Mouse (Mus musculus): ENCODE results near the gene Got1.
"Not testable (repeated sequence)": the region's sequence is repeated elsewhere in the genome, so short reads cannot be mapped to it uniquely, and the experiment has no call there.

Got1 gene

DNA sequence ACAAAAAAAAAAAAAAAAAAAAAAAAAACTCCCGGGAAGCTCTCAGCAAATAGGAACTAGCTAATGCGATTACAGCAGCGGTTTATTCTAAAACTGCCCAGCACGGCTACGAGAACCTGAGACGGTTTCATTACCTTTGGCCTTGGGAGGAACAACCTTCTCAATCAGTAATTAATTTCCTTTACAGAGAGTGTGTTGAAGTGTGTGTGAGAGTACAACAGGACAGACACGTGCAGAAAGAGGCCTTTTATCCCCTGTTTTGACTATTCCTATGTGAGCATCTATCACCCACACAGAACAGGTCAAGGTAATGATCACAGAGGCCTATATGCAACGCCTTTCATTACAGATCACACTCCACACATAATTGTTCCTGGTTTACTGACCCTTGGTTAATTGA is 3.0 kb downstream of the Got1 start:
- no peak for DNase-seq (ENCODE audit: low spot score in 2 of 2)

DNA sequence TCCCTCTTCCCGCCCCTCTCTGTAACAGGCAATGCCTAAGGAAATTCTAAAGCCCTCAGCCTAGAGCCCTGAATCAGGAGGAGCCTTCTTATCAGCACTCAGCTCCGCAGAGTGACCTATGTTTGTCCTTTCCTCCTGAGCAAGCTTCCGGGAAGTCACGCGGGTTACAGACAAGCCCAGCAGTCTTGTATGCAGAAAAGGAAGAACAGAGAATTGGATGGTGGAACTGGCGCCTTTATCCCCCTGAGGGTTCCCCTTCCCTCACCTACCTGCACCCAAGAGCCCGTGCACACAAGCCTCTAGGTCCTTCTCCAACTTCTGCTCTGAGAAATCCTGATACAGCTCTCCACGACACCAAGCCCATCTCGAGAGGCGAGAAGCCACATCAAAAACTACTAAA is 4.0 kb downstream of the Got1 start:
- no peak for DNase-seq (ENCODE audit: low spot score in 2 of 2)

DNA sequence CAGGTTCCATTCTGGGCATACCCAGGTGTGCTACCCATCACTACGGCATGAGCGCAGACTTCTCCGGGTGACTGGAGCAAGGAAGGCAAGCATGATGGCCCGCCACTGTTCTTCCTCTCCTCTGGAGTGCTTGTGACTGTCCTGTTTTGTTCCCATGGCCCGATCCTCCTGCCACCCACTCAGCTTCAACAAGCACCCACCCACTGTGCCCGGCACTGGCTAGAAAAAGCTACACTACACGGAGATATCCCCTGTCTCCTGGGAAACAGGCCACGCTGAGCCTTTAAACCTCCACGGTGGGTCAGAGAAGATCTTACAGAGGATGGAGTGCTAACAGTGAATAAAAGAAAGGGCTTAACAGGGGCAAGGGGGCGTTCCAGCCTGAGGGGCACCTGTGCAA is 5.2 kb downstream of the Got1 start:
- DNase-seq (ENCODE audit: low spot score in 2 of 2), result no peak

DNA sequence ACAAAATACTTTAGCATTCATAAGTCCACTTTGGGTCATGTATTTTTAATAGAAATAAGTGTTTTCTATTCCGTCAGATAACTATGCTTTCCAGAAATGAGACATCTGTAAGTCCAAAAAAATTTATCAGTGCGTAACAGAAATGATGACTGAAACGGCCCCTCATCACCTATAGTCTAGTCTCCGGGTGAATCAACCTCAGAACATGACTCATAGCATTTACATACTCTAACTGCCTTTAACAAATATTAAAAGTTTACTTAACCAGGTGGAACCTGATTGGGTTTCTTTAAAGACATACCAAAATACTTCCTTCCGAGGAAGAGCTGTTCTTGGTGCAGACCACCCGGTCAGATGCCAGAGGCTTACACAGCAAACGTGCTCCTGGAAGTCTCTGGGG is 6.1 kb downstream of the Got1 start:
- DNase-seq (ENCODE audit: low spot score in 2 of 2), result no peak

DNA sequence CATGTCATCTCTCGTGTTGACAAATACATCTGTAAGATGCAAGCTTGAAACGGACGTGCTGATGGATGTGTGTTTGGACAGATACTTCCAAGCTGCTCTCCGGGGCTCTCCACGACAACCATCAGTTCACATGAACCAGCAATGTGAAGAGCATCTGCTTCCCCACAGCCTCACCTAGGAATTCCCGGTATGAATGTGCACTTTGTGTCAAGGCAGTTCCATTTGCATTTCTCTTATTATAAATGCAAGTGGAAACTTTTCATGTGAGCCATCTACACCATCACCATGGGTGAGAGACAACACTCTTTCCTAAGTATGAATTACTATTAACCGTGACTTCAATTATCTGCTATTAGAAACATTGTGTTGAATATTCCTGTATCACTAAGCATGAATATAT is 6.6 kb downstream of the Got1 start:
- no peak for DNase-seq (ENCODE audit: low spot score in 2 of 2)

DNA sequence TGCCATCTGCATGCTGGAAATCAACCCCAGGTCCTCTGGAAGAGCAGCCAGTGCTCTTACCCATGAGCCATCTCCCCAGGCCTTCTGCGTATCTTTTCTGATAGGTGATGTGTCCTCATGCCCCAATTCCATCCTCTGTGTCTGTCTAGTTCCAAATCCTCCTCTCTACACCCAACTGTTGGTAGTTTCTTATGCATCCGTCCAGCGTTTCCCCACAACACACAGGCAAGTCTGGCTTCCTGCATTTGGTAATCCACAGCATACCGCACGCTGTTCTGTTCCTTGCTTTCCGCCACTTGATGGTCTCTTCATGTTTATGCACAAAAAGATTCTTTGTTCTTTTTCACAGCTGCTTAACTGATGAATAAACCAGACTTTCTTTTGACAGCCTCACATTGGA is 7.1 kb downstream of the Got1 start:
- no peak for DNase-seq (ENCODE audit: low spot score in 2 of 2)

DNA sequence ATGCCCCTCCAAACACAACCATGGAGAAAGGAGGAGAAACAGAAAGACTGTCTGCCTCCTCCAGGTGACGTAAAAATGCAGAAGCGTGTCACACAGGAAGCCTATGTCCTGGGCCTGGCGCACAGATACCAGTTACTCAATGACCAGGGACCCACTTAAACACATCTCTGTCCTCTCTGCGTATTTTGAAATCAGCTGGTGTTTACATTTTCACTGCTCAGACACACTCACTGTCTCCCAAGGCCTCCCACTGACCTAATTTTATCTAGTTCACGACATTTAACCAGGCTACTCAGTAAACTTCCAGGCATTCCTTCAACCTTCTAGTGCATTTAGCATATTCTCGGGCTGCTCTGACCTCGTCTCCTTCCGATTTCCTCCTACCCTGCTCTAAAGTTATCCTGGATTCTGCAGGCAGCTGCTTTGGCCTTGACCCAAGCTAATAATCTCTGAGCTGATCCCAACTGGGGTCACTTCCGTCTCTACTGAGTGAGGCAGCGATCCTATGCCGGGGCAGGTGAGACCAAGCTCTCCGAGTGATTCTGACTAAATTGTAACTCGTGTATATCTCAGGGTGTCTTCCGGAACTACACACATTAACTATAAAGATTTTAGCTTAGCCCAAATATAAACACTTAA is 7.9 kb downstream of the Got1 start:
- no peak for DNase-seq (ENCODE audit: low spot score in 2 of 2)

DNA sequence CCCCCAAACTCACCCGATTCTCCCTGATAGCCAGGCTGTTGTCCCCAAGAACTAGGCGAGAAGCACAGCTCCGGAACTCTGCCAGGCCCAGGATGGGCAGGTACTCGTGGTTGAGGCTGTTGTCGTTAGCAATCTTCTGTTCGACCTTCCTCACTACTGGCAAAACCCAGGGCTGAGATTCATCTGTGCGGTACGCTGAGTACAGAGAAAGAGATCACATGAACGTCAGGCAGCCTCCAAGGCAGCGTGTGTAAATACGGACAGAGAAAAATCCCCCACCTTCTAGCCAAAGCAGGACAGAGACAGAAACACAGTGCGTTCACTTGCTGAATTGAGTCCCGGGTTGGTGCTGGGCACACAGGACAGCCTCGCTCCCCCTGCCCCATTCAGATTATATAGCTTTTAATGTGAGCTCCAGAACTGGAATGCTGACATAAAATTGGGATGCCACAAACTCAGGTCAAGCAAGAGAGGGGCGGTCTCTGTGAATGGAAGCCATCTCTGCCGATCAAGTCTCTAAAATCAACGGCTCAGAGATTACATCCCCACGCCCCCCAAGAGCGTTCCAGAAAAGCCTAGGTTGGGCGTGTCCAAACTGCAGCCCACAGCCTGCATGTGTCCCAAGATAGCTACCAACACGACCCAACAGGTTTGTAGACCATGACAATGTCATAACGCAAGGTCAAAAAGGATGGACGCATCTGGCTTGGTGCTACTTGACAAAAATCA is 8.6 kb downstream of the Got1 start:
- DNase-seq (ENCODE audit: low spot score in 2 of 2), result no peak

DNA sequence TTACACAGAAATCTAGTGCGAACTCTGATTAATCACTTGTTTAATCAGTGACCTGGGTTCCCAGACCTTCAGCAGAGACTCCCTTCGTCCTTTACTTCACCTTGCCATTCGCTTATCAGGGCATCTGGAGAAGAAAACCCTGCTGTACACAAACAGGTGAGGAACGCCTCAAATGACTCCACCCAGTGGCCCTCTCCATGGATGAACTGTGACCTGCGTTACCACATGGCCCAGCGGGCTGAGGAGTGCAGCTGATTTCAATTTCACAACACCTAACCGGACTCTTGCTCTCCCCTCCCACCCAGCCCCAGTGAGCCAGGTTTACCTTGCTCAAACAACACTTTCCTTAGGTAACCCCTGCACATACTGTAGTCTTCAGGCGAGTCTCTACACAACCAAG is 10.5 kb downstream of the Got1 start:
- no peak for DNase-seq (ENCODE audit: low spot score in 2 of 2)

DNA sequence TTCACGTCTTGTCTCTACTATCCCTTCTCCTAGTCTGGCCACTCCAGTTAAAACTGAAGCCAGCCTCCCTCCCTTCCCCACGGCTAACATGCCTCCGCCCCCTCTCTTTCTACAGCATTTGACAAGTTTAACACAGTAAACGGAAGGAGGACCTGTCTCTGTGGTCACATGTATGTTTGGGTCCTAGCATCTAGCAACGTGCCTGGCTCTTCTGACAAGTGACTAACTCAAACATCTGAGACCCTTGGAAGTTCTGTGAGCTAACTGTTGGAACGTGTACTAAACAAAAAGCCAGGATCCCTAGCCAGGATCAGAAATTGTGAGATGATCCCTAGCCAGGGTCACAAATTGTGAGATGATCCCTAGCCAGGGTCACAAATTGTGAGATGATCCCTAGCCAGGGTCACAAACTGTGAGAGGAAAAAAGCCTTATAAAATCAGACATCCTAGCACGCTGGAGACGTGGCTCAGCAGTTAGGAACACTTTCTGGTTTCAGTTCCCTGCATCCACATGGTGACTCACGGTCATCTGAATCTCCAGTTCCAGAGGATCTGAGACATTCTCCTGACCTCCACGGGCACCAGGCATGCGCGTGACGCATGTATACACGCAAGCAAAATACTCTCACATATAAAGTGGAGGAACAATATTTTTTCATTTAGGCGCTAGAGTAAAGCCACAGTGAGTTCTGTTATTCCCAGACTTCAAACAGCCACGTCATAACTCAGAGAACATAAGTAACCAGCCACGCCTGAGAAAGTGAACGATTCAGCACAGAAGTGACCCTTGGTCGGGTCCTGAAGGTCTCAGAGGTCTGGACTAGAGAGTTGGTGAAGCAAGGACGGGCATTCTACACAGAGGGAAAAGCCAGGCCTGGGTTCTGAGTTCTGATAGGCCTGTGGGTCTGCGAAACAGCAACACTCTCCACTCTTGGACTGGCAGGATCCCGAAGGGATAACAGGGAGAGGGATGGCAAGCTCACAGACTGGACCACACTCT is 12.5 kb downstream of the Got1 start:
- DNase-seq (ENCODE audit: low spot score in 2 of 2), result no peak

DNA sequence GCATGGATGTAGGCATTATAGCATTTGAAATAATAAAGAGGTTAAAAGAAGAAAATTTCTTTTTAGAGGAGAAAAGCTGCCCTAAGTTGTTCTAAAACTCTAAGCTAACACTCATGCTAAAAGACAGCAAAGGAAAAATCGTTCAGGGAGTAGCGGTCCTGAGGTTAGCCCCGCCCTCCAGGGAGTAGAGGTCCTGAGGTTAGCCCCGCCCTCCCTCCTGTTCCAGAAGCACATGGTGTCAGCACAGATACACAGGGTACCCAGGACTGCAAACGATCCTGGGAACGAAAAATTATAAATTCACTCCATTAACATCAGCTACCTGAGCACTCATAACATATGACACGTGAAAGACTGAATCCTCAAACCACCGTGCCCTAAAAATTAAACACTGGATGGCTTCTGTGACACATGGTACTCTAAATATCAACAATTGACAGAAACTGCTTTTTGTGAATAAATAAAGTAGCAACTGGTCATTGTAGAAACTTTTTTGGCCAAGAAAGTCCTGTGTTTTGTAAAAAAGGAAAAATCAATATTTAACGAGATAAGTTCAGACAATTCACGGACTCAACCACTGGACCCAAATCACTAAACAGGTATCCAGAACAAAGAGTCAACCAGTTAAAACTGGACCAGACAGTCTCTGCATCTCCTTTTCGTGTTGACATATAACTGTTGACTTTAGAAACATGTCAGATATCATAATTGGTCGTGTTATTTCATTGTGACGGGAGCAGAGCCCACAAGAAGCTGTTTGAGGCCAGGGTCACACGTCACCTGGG is 13.8 kb downstream of the Got1 start:
- no peak for DNase-seq (ENCODE audit: low spot score in 2 of 2)

DNA sequence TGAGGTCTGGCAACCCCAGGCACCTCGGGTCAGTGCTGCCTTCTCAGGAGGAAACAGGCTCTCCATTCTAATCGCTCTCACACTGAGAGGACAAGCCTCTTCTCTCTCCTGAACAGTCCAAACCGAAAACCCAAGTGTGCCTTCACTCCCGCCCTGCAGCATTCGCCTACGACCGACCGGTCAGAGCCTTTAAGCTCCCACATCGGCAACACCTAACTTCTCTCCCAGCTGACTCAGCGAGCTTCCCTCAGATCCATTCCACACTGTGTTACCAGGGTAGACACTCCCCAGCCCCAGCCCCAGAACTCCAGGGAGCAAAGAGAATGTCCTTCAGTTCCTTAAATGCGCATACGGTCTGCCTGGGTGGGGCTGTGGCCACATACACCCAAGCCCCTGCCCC is 19.0 kb downstream of the Got1 start:
- DNase-seq (ENCODE audit: low spot score in 2 of 2), result no peak

DNA sequence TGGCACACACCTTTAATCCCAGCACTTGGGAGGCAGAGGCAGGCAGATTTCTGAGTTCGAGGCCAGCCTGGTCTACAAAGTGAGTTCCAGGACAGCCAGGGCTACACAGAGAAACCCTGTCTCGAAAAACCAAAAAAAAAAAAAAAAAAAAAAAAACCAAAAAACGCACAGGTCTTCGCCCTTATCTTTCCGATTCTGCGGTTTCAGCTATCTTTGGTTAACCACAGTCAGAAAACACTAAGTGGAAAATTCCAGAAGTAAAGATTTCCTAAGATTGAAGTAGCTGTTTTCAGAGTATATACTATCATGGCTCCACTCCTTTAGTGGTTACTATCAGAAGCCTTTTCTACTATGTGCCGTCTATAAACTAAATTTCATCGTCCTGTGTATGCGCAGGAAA is 20.8 kb downstream of the Got1 start:
- DNase-seq (ENCODE audit: low spot score in 2 of 2), result not testable (repeated sequence)

DNA sequence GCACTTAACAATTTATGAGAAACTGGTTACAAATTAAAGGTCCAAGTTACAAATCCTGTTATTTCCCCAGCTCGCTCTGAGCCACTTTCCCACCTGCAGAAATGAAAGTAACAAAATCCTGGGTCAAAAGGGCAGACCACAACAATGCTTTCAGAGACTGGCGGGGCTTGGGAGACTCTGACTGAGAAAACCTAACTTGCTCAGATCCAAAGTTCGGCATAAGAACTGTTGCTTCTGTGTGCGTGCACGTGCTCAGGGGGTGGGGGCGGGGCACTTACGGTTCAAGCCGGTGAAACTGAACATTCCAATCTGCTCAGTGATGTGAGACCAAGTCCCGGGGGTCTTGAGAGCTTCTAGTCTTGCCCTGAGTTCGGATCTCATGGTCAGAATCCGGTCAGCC is 21.8 kb downstream of the Got1 start:
- DNase-seq (ENCODE audit: low spot score in 2 of 2), result no peak

DNA sequence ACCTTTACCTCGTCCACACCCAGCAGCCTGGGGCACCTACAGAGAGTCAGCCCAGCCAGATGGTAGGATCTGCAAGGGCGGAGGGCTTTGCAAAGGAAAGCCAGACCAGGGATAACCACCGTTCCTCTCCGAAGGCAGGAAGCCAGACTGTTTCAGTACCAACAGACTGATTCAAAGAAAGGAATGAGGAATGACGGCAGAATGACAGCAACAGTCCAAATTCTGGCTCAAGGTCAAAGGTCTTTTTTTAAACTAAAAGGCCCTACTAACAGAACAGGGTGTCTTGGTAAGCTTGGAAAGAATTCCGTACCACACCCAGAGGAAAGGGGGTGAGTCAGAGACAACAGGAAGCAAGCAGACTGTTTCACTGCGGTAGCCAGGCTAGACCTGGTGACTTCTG is 25.5 kb downstream of the Got1 start:
- no peak for DNase-seq (ENCODE audit: low spot score in 2 of 2)

DNA sequence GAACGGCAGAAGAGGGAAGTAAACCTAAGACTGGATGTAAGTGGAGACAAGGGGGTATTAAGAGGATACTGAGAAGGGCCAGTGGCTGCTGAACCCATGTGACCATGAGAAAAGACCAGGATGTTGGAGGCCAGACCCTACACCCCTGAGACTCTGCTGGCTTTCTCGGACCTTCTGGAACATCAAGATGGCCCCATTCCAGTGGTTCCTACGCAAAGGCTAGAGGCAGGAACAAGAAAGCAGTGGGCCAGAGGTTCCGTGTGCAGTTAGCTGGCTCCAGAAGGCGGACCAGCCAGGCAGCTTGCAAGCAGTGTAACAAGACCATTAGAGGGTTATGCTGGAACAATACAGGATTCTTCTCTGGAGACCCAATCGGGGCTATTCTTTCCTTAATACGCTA is 27.0 kb downstream of the Got1 start:
- no peak for DNase-seq (ENCODE audit: low spot score in 2 of 2)

DNA sequence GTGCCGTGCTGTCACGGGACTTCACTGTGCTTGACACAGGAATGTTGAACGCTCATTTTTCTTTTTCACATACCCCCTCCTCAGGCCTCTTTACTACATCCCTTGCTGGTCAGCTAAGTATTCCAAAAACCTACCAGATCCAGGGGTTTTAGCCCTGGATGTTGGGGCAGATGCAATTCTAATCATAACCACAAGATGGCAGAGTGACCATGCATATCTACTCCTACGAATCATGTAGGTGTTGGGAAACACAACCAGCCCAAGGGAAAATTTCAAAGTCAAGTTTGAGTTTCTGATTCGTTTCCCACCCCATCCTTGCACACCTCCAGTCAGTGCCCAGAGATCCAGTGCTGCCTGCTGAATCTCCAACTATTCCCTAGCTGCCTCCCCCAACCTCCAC is 28.6 kb downstream of the Got1 start:
- peak; percentile 24 to 47 for DNase-seq (ENCODE audit: low spot score in 2 of 2)

DNA sequence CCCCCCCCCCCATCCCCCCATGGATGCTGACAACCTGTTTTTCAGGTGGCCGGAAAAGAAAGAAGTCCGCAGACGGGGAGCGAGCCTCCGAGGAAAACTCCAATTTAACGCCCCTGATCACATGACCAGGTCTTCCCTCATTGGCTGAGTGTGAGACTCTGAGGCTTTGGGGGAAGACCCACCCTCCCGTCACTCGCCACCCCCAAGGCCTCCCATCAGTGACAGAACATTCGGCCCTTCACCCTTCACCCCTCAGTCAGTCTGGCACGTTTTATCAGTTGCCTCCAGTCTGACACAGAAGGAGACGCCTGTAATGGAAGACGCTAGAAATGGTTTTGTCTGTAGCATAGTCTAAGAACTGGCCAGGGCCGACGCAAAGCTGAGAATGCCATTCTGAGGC is 29.5 kb downstream of the Got1 start:
- DNase-seq (ENCODE audit: low spot score in 2 of 2), result no peak

DNA sequence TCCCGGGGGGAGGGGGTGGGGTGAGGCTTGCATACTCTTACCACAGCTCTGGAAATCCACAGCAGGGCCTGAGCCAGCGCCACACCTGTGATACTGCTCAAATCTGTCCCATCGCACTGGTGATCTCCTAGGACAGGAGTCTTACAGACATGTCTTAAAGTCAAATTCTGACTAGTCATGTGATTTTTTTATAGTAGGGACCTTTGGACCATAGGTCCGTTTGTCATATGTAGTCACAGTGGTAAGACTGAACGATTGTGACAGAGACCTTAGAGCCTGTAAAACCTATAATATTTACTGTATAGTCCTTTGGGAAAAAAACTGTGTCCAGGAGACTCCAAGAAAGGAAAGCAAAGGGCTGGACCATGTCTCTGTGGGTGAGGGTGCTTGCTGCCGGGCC is 30.5 kb downstream of the Got1 start:
- DNase-seq (ENCODE audit: low spot score in 2 of 2), result no peak

DNA sequence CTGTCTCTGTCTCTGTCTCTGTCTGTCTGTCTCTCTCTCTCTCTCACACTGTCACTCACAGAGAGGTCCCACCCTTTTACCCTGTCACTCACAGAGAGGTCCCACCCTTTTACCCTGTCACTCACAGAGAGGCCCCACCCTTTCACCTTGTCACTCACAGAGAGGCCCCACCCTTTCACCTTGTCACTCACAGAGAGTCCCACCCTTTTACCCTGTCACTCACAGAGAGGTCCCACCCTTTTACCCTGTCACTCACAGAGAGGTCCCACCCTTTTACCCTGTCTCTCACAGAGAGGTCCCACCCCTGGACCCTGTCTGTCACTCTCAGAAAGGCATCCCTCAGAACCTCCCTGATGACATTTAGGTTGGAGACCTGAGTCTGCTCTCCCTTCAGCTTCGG is 31.1 kb downstream of the Got1 start:
- DNase-seq (ENCODE audit: low spot score in 2 of 2), result not testable (repeated sequence)

DNA sequence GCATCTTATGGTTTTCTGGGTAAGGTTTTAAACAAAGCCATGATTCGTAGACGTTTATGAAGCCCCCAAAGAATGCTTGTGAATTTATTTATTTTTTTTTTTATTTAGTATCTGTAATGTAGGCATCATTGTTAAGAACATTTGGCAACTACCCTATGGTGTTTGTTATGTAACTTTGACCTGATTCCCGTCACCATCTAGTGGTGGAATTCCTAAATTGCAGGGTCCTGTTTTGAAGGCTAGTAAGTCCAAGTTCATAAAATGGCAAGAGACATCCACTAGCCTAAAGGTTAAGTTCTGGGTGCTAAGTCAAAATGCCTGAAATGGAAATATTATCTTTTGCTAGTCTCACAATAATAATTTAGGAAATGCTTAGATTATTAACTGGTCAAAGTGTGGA is 37.0 kb downstream of the Got1 start:
- no peak for DNase-seq (ENCODE audit: low spot score in 2 of 2)

DNA sequence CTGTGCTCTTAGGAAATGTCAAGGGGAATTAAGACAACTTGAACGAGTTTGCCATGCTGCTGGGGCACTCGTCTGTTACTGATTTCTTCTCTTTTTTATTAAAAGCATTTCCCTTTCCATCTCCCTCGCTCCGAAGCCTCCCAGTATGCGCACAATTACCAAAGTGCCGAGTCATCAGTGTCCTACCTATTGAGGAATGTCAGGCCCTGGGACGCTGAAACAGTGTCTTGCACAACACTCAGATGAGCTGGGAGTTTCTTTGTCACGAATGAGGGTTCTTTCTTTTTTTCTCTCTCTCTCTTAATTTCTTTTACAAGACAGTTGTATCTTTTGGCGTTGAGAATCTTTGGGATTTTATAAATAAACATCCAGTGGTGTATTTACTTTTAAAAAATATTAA is 43.9 kb downstream of the Got1 start:
- DNase-seq (ENCODE audit: low spot score in 2 of 2), result no peak
